Mouse (Mus musculus): ENCODE data around the gene Ccdc71.

Ccdc71 gene

DNA sequence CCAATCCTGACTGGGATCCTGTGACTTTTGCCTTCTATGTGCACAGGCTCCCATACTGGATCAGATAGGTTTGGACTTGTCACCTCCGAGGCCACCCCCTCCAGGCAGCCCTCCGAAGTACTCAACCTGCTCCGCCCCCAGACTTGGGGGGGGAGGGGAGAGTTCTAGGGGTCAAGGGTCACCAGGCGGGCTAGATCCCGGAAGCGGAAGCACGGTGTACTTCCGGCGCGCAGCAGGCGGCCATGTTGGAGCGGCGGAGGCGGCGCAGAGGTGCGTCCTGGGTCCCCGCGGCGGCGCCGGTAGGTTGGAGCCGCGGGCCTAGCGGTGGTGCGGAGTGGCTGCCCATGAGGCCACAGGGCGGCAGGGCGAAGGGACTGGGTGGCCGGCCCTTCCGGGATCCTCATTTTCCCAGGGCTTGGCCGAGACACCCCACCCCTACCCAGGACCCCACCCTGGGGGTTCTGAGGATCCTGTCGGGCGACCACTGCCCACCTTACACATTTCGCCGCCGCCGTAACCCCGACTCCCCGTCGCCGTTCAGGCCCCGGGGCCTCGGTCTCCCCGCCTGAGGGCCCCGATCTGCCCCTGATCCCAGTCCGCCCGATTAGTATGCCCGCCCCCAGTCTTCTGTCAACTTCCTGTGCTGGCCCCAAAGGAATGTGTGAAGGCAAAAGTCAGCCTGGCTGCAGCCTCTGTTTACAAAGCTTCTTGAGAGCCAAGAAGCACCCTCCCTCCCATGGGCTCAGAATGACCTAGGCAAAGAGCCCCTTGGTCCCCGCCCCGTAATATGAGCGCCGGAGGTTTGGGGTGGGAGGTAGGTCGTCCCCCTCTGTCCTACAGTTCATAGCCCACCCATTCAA, at the start of gene Ccdc71:
Gene Ccdc71, plus strand, starts transcription at position 209 of the 860 bp plus-strand sequence.
- DNase-seq: peak; percentile 87

DNA sequence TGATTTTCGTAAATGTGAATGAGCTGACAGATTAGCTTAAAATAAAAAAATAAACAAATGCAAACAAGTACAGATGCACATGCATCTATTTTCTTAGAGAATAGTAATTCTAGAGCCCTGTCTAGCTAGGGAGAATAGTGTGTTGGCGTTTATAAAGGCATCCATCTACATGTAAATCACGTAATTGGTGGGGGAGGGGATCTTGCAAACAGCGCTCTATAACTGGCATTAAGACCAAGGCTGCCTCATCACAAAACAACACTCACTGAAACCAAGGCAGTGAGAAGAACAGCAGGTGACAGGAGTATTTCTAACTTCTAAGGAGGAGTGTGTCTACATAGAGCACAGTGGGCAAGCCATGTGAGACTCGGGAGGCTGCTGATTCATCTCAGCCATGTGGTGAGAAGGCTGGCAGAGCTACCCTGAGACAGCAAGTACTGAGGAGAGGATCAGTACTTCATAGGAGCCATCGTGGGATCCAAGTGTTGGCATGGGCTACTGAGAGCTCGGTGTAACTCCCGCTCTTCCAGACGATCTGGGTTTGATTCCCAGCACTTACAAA, 48.9 kb upstream of the Ccdc71 start:
- peak; percentile 70 for DNase-seq

GRCm38 (mm10) chr9:108412221-108412620, 48.1 kb upstream of the Ccdc71 start:
- DNase-seq: no peak

DNA sequence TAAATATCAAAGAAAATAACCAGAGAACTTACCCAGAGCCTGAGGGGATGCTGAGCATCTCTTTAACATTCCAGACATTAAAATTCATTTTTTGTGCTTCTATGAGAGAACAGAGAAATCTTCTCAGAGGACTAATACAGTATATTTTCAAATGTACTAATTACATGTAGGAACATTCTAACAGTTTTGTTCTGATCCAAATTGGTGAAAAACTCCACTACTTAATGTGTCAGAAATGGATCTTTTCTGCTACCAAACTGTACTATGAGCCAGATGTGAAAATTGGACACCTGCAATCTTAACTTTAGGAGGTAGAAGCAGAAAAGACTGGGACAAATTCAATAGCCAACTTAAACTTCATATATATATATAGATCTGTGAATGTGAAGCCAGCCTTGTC, 31.9 kb upstream of the Ccdc71 start, which contains the start of gene Ccdc36:
Gene Ccdc36, minus strand, starts transcription at position 101 of the 400 bp plus-strand sequence.
- no peak for DNase-seq

DNA sequence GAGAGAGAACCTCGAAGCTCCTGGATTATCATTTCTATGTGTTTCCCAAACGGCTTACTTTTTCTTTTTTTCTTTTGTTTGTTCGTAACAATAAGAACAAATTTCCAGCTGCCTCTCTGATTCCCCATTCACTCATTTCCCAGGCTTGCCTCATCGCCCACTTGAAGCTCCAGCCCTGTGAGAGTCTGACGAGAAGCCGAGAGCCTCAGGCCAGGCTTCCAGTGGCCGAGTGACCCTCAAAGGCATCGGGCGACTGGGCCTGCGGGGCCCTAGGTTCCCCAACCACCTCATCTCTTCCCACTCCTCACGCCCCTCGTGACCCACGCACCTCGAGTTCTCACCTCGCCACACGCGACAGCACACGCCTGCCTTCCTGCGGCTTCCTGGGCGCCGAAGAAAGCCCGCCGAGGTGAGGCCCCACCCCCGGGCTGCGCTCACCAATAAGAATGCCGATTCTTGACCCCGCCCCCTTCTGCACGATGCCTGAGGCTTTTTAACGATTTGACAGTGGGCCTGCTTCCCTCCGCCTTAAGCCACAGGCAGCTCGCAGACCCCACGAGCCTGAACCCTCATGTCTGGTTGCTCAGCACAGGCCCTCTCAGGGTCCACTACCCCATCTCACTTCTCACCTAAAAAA, 28.8 kb upstream of the Ccdc71 start:
- DNase-seq: no peak

DNA sequence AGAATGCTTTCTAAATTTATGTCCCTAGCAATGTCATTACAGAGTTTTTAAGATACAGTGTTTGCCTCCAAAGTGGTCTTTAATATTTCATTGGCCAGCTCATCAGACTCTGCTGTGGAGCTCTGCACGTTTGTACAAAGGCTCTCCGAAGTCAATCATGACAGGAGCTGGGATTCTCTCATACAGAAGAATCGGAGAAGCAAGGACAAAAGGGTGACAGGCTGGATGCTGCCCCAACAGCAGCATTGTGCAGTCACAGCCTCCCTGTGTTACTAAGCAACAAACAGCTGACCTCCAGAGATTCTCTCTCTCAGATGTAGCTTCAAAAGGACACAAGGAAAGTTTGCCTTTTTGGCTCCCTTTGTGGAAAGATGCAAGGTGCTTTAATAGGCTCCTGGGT, 24.1 kb upstream of the Ccdc71 start, which contains the start of gene BC048562:
Gene BC048562, plus strand, starts transcription at position 301 of the 400 bp plus-strand sequence.
- no peak for DNase-seq

GRCm38 (mm10) chr9:108439176-108439575, 21.2 kb upstream of the Ccdc71 start:
- peak; percentile 28 for DNase-seq

DNA sequence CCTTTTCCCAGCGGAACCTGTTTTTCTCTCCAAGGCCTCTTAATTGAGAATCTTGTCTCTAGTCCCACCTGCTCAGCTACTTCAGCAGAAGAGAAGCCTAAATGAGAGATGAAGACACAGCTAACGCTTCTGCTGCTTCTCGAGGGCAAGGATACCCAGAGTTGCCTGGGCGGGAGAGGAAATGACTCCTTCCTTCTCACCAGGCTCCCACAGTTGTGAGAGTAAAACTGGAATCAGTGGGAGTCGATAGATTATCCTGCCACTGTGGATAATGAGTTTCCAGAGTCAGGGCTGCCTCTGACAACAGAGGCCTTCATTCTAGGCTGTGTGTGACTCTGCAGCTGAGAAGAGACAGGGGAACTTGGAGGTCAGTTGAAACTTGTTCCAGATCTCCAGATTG, 19.8 kb upstream of the Ccdc71 start:
- peak; percentile 48 for DNase-seq

- peak; percentile 52 for DNase-seq
Observed at GRCm38 (mm10) chr9:108441236-108441919, 18.9 kb upstream of the Ccdc71 start.

- no peak for DNase-seq
Observed at GRCm38 (mm10) chr9:108445125-108445524, 15.2 kb upstream of the Ccdc71 start.

- DNase-seq: peak; percentile 62
Observed at GRCm38 (mm10) chr9:108449860-108450259, 10.5 kb upstream of the Ccdc71 start.

DNA sequence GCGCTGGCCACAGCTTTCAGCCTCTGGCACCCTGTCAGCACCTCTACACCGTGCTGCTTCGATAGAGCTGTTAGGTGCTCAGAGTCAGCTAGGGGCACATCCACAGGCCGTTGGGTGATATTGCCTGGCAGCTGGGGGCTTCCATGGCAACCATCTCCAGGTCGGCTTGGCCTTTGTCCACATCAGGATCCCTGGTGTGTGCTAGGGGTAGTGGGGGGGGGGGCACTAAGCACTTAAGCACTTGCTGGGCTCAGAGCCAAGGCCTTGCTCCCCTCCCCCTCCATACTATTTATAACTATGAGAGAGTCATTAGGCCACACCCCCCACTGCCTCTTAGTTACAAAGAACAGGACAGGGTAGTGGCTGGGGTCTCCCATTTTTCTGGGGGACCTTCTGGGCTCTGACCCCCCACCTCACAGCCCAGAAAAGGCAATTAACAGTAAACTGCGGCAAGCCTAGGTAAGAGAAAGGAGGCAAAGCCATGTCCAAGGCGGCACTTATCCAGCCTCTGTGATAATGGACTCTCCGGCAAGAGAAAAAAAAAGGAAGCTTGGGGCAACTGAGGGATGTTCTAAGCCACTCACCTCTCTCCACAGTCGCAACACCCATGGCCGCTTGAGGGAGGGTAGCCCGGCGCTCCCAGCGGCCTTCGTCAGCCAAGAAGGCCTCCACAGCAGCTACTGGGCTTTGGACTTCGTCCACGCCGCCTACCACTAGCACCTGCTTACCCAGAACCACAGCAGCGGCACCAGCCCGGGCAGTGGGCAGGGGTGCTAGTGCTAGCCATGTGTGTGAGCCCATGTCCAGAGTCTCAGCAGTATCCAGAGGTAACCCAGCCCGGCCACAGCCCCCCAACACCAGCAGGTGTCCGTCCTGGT, 9.8 kb upstream of the Ccdc71 start:
- DNase-seq: peak; percentile 61

GRCm38 (mm10) chr9:108451170-108451493, 9.2 kb upstream of the Ccdc71 start:
- DNase-seq: no peak

GRCm38 (mm10) chr9:108451519-108452160, 8.7 kb upstream of the Ccdc71 start:
- DNase-seq: no peak

DNA sequence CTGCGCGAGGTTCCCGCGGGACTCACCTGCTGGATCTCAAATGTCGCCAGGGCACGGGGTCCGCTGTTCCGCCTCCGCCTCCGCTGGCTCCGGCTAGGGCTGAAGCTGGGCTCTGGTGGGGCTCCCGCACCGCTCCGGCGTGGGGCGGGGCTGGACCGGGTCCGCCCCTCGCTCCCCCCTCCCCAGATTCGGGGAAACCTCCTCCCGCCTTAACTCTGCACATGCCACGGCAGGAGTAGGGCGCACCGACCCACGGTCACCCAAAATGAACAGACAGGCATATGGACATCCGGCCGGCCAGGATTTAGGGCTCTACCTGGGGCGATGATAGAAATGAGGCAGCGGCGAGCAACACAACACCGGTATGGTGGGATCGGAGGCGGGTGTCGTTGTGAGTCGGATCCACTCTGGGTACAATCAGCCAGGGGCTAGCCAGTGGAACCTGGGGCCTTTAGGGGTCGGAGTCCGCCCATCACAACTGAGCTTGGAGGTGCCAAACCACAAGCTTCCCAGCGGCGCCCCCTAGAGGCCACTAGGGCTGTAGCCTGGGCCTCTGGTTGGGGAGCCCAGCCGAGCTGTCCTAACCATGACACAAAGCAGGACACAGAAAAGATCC, 7.9 kb upstream of the Ccdc71 start:
- peak; percentile 86 for DNase-seq

- no peak for DNase-seq
Observed at GRCm38 (mm10) chr9:108452911-108453310, 7.4 kb upstream of the Ccdc71 start.

DNA sequence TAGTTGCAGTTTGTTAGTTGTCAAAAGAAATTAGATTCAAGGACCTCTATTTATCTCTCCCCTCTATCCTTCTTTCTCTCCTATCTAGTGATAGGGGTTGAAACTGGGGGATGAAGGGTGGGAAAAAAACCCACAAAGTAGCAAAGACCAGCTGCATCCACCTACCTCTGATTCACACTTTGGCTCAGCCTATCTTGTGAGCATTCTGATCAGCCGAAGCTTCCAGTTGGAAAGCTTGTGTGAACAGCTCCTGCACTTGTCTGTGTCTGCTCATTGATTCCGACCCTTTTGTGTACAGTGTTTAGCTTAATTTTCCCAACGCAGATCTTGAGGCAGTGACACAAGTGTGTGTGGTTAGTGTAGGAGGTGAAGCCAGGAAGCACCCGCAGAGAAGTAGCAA, 6.9 kb upstream of the Ccdc71 start:
- DNase-seq: peak; percentile 23

- no peak for DNase-seq
Observed at GRCm38 (mm10) chr9:108454429-108454828, 5.9 kb upstream of the Ccdc71 start.

DNA sequence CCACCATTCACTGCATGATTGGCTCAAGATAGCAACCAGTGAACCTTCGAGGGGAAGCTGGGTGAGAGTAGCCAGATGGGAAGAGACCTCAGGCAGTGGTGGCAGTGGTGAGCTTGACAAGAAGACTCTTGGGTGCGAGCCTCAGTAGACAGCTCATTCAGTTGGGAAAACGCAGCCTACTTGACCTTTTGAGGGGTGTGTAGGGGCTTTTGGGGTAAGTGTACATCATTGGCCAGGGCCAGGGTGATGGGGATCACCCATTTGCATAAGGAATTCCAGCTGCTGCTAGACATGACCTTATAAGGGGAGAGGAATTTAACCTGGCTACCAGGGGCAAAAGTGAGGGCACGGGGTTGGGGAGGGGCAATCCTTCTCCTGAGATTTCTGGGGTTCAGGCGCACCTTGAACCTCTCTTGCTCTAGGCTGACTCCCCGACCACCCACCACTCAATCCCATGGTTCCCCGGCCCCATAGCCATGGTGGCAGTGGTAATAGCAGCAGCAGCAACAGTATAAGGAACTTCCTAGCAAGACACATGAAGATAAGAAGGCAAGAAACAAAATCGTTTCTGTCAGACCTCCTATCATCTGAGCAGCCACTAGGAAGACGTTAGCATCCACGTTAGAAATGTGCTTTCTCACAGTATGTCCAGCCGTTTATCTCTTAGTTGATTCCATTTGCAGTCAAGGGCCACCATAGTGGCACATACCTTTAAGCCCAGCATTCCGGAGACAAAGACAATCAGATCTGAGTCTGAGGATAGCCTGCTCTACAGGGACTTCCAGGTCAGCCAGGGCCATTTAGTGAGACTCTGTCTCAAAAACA, 4.4 kb upstream of the Ccdc71 start:
- DNase-seq: no peak

DNA sequence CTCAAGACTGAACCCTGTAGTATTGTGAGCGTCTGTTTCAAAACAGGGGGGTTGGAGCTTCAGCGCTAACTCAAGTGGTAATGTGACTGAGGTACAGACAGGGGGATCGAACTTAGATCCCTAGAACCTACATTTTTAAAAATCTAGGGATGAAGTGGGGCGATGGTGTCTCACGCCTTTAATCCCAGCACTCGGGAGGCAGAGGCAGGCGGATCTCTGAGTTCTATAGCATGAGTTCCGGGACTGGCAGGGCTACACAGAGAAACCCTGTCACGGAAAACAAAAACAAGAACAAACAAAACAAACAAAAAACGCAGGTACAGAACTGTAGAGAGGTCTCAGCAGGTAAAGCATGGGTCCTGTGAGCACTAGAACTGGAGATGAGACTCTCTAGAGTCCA, 3.4 kb upstream of the Ccdc71 start:
- DNase-seq: no peak

Data from right cerebral cortex, postnatal 25 days (tissue).